Mouse (Mus musculus) thymus, adult 2 months (tissue): Measurements from ENCODE around the gene Rtn4.

ENCODE experiments used
- CTCF ChIP-seq: fragments of 200-500 bp; IDR thresholded peaks from 2 replicates; pipeline ENCODE4 v1.5.1; 2012; ENCODE audit warnings: mild to moderate bottlenecking, control low read depth, low read length, moderate library complexity, borderline replicate concordance; ENCODE audit not compliant: control insufficient read depth, poor library complexity, insufficient read depth; ENCODE audit errors: extremely low read depth
- POLR2A ChIP-seq: fragments of 200-500 bp; IDR thresholded peaks from 2 replicates; pipeline ENCODE4 v1.6.1; 2012; ENCODE audit warnings: mild to moderate bottlenecking, low read length, control low read depth, moderate library complexity; ENCODE audit not compliant: control insufficient read depth, poor library complexity, insufficient read depth; ENCODE audit errors: extremely low read depth

- no peak for TF ChIP-seq CTCF
- TF ChIP-seq POLR2A = no peak
These were observed 22.8 kb downstream of the Rtn4 start for GRCm38 (mm10) chr11:29715499-29715898.
